Mouse (Mus musculus): ENCODE measurements around the gene Slc15a3. TPM values are rescaled to one million over a fixed set of nuclear protein-coding genes. Genes with fewer than 3 reads are reported as not detected.
A peak's percentile ranks its signal among the peaks of the same experiment; 100 is the strongest.

The Slc15a3 gene
- polyA plus RNA-seq, 1 experiment = 6.7 TPM

GRCm38 (mm10) chr19:10833611-10834010, 5.9 kb upstream of the Slc15a3 start:
- TF ChIP-seq CTCF (conservative IDR thresholded peaks at IDR 0.05; ENCODE audit: insufficient read depth, insufficient read length, low read depth, low read length) = no peak
- TF ChIP-seq POLR2A (IDR thresholded peaks at IDR 0.05; ENCODE audit: low read depth, low read length) = no peak
- Histone ChIP-seq H3K36me3 (ENCODE audit: control insufficient read depth, insufficient read depth, low read length) (no peaks in the 10 kb centered on the region), H3K27ac (ENCODE audit: insufficient read depth, low read depth, low read length) (no peak overlapping the region), H3K27me3 (replicated peaks; ENCODE audit: control insufficient read depth, insufficient read depth, low read length) (no peaks in the 10 kb centered on the region), H3K4me3 (ENCODE audit: insufficient read depth, low read depth, low read length) (no peak overlapping the region), H3K4me1 (ENCODE audit: control insufficient read depth, insufficient read depth, low read length) (no peaks in the 10 kb centered on the region)
- no peak for DNase-seq
- WGBS = 81% methylated on average over 3 of the region's 3 CpGs

GRCm38 (mm10) chr19:10835671-10836070, 3.9 kb upstream of the Slc15a3 start:
- no peaks in the 10 kb centered on the region for H3K4me1 ChIP-seq (ENCODE audit: control insufficient read depth, insufficient read depth, low read length)
- 67% methylated on average over 3 of the region's 3 CpGs for WGBS
- no peaks in the 10 kb centered on the region for H3K27me3 ChIP-seq (replicated peaks; ENCODE audit: control insufficient read depth, insufficient read depth, low read length)
- DNase-seq = no peak
- H3K36me3 ChIP-seq (ENCODE audit: control insufficient read depth, insufficient read depth, low read length) = no peaks in the 10 kb centered on the region
- no peak overlapping the region for H3K4me3 ChIP-seq (ENCODE audit: insufficient read depth, low read depth, low read length)
- no peak overlapping the region for H3K27ac ChIP-seq (ENCODE audit: insufficient read depth, low read depth, low read length)
- TF ChIP-seq CTCF (conservative IDR thresholded peaks at IDR 0.05; ENCODE audit: insufficient read depth, insufficient read length, low read depth, low read length) (no peak), POLR2A (IDR thresholded peaks at IDR 0.05; ENCODE audit: low read depth, low read length) (no peak)

- H3K4me3 ChIP-seq (ENCODE audit: insufficient read depth, low read depth, low read length) = peak overlapping the region; percentile 30
- 63% methylated on average over 16 of the region's 16 CpGs for WGBS
- peak; percentile 65 for DNase-seq
Measured at GRCm38 (mm10) chr19:10841721-10842626, 2.4 kb downstream of the Slc15a3 start.

GRCm38 (mm10) chr19:10842914-10843313, 3.4 kb downstream of the Slc15a3 start:
- no peaks in the 10 kb centered on the region for H3K27me3 ChIP-seq (replicated peaks; ENCODE audit: control insufficient read depth, insufficient read depth, low read length)
- TF ChIP-seq CTCF (conservative IDR thresholded peaks at IDR 0.05; ENCODE audit: insufficient read depth, insufficient read length, low read depth, low read length) (no peak), POLR2A (IDR thresholded peaks at IDR 0.05; ENCODE audit: low read depth, low read length) (no peak)
- no peak for DNase-seq
- no peak overlapping the region for H3K27ac ChIP-seq (ENCODE audit: insufficient read depth, low read depth, low read length)
- peak overlapping the region; percentile 40 for H3K4me3 ChIP-seq (ENCODE audit: insufficient read depth, low read depth, low read length)
- no peaks in the 10 kb centered on the region for H3K36me3 ChIP-seq (ENCODE audit: control insufficient read depth, insufficient read depth, low read length)
- no peaks in the 10 kb centered on the region for H3K4me1 ChIP-seq (ENCODE audit: control insufficient read depth, insufficient read depth, low read length)
- 27% methylated on average over 24 of the region's 24 CpGs for WGBS

More at GRCm38 (mm10) chr19:10841721-10842626, 2.4 kb downstream of the Slc15a3 start:
- peak overlapping the region; percentile 53 for H3K27ac ChIP-seq (ENCODE audit: insufficient read depth, low read depth, low read length)
- no peaks in the 10 kb centered on the region for H3K27me3 ChIP-seq (replicated peaks; ENCODE audit: control insufficient read depth, insufficient read depth, low read length)
- TF ChIP-seq POLR2A (IDR thresholded peaks at IDR 0.05; ENCODE audit: low read depth, low read length) (no peak), CTCF (conservative IDR thresholded peaks at IDR 0.05; ENCODE audit: insufficient read depth, insufficient read length, low read depth, low read length) (no peak)
- H3K36me3 ChIP-seq (ENCODE audit: control insufficient read depth, insufficient read depth, low read length) = no peaks in the 10 kb centered on the region
- no peaks in the 10 kb centered on the region for H3K4me1 ChIP-seq (ENCODE audit: control insufficient read depth, insufficient read depth, low read length)

- H3K4me3 ChIP-seq (ENCODE audit: insufficient read depth, low read depth, low read length) = no peak overlapping the region
- H3K36me3 ChIP-seq (ENCODE audit: control insufficient read depth, insufficient read depth, low read length) = no peaks in the 10 kb centered on the region
- no peaks in the 10 kb centered on the region for H3K4me1 ChIP-seq (ENCODE audit: control insufficient read depth, insufficient read depth, low read length)
- TF ChIP-seq CTCF (conservative IDR thresholded peaks at IDR 0.05; ENCODE audit: insufficient read depth, insufficient read length, low read depth, low read length) = no peak
- no peak for TF ChIP-seq POLR2A (IDR thresholded peaks at IDR 0.05; ENCODE audit: low read depth, low read length)
- DNase-seq = no peak
- H3K27me3 ChIP-seq (replicated peaks; ENCODE audit: control insufficient read depth, insufficient read depth, low read length) = no peaks in the 10 kb centered on the region
- H3K27ac ChIP-seq (ENCODE audit: insufficient read depth, low read depth, low read length) = no peak overlapping the region
- WGBS = 90% methylated on average over 5 of the region's 5 CpGs
Measured at GRCm38 (mm10) chr19:10844206-10844605, 4.7 kb downstream of the Slc15a3 start.

- H3K27me3 ChIP-seq (replicated peaks; ENCODE audit: control insufficient read depth, insufficient read depth, low read length) = no peaks in the 10 kb centered on the region
- DNase-seq = no peak
- H3K4me3 ChIP-seq (ENCODE audit: insufficient read depth, low read depth, low read length) = no peak overlapping the region
- WGBS = 83% methylated on average over 3 of the region's 3 CpGs
- no peak for TF ChIP-seq POLR2A (IDR thresholded peaks at IDR 0.05; ENCODE audit: low read depth, low read length)
- TF ChIP-seq CTCF (conservative IDR thresholded peaks at IDR 0.05; ENCODE audit: insufficient read depth, insufficient read length, low read depth, low read length) = no peak
- H3K36me3 ChIP-seq (ENCODE audit: control insufficient read depth, insufficient read depth, low read length) = no peaks in the 10 kb centered on the region
- no peak overlapping the region for H3K27ac ChIP-seq (ENCODE audit: insufficient read depth, low read depth, low read length)
- H3K4me1 ChIP-seq (ENCODE audit: control insufficient read depth, insufficient read depth, low read length) = no peaks in the 10 kb centered on the region
Measured at GRCm38 (mm10) chr19:10845454-10845853, 5.9 kb downstream of the Slc15a3 start.

GRCm38 (mm10) chr19:10846150-10846549, 6.6 kb downstream of the Slc15a3 start:
- no peak for DNase-seq
- no peaks in the 10 kb centered on the region for H3K4me1 ChIP-seq (ENCODE audit: control insufficient read depth, insufficient read depth, low read length)
- H3K27ac ChIP-seq (ENCODE audit: insufficient read depth, low read depth, low read length) = no peak overlapping the region
- H3K4me3 ChIP-seq (ENCODE audit: insufficient read depth, low read depth, low read length) = no peak overlapping the region
- no peak for TF ChIP-seq CTCF (conservative IDR thresholded peaks at IDR 0.05; ENCODE audit: insufficient read depth, insufficient read length, low read depth, low read length)
- no peak for TF ChIP-seq POLR2A (IDR thresholded peaks at IDR 0.05; ENCODE audit: low read depth, low read length)
- WGBS = 86% methylated on average over 7 of the region's 7 CpGs
- no peaks in the 10 kb centered on the region for H3K27me3 ChIP-seq (replicated peaks; ENCODE audit: control insufficient read depth, insufficient read depth, low read length)
- H3K36me3 ChIP-seq (ENCODE audit: control insufficient read depth, insufficient read depth, low read length) = no peaks in the 10 kb centered on the region

All from kidney, adult 2 months (tissue).